Comparison of ENCODE assay signal across 8 mouse cellular contexts in the genomic region with DNA sequence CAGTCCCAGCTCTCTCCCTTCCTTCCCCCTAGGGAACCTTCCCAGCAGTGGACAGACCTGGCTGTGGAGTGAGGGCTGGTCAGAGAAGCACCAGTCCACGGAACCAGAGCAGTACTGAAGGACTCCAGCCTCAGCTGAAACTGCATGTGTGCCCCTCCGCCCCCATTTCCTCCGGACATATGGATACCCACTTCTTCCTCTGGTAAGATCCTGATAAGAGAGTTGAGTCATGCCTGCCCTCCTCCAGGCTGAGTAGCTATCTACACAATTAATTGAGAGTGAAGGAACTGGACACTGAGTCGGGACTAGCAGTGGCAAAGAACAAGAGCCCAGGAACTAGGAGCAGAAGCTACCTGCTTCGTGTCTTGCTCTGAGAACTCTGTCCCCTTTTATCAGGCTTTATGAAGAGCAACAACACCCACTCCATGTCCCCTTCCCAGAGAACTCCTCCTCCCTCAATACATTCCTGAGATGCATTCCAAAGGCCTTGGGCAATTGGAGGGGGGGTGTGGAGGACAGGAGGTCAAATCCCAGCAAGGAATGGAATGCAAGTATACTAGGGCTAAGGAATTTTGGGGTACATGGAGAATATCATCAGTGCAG. TPM values are rescaled to one million over a fixed set of nuclear protein-coding genes. Genes with fewer than 3 reads are reported as not detected.
A peak's percentile ranks its signal among the peaks of the same experiment; 100 is the strongest.
DNase-seq lines count a peak whose midpoint lies in the region; ATAC-seq and TF ChIP-seq lines count a peak whose summit lies in the region.

No protein-coding gene starts in this region.

- H3K27me3 ChIP-seq in forebrain, embryonic 12.5 days: no peaks in the 10 kb centered on the region
- no peaks in the 10 kb centered on the region for H3K27me3 ChIP-seq in forebrain, embryonic 15.5 days
- no peaks in the 10 kb centered on the region for H3K27me3 ChIP-seq in Patski
- H3K27me3 ChIP-seq in hindbrain, embryonic 11.5 days (ENCODE audit: control insufficient read depth, insufficient read depth, low read length): no peaks in the 10 kb centered on the region
- no peaks in the 10 kb centered on the region for H3K27me3 ChIP-seq in liver, embryonic 11.5 days (replicated peaks; ENCODE audit: control insufficient read depth, insufficient read depth, low read length)
- H3K27me3 ChIP-seq in stomach, postnatal 0 days (ENCODE audit: control insufficient read depth, insufficient read depth, low read length): no peaks in the 10 kb centered on the region

- POLR2A ChIA-PET in Patski (lab: Charles Lee): no interaction called here

- peaks cover 41% of the 10 kb centered on the region for H3K36me3 ChIP-seq in forebrain, embryonic 12.5 days (replicated peaks)
- peaks cover 34% of the 10 kb centered on the region for H3K36me3 ChIP-seq in forebrain, embryonic 15.5 days
- H3K36me3 ChIP-seq in hindbrain, embryonic 11.5 days (ENCODE audit: control insufficient read depth, insufficient read depth, low read length): peaks cover 11% of the 10 kb centered on the region
- H3K36me3 ChIP-seq in liver, embryonic 11.5 days (ENCODE audit: control insufficient read depth, insufficient read depth, low read length): peaks cover 38% of the 10 kb centered on the region
- H3K36me3 ChIP-seq in stomach, postnatal 0 days (ENCODE audit: control insufficient read depth, insufficient read depth, low read length): peaks cover 26% of the 10 kb centered on the region

- no peak for ATAC-seq in forebrain, embryonic 12.5 days (ENCODE audit: low FRiP score)
- ATAC-seq in forebrain, embryonic 15.5 days (replicated peaks): no peak
- ATAC-seq in Patski: peak; percentile 6
- ATAC-seq in hindbrain, embryonic 11.5 days (ENCODE audit: low FRiP score): no peak
- ATAC-seq in liver, embryonic 11.5 days (replicated peaks; ENCODE audit: low FRiP score): no peak; the same call in 1 of the 2 replicates
- no peak; the same call in 1 of the 2 replicates for ATAC-seq in stomach, postnatal 0 days (ENCODE audit: low FRiP score, low TSS enrichment)

- H3K4me1 ChIP-seq in forebrain, embryonic 12.5 days: peaks cover 46% of the 10 kb centered on the region
- H3K4me1 ChIP-seq in forebrain, embryonic 15.5 days: peaks cover 41% of the 10 kb centered on the region
- H3K4me1 ChIP-seq in hindbrain, embryonic 11.5 days (replicated peaks; ENCODE audit: control insufficient read depth, insufficient read depth, low read length): peaks cover 22% of the 10 kb centered on the region
- peaks cover 44% of the 10 kb centered on the region for H3K4me1 ChIP-seq in liver, embryonic 11.5 days (replicated peaks; ENCODE audit: control insufficient read depth, insufficient read depth, low read length)
- peaks cover 14% of the 10 kb centered on the region; the same call in 1 of the 2 replicates for H3K4me1 ChIP-seq in stomach, postnatal 0 days (replicated peaks; ENCODE audit: control insufficient read depth, insufficient read depth)

- H3K9ac ChIP-seq in forebrain, embryonic 12.5 days: peak overlapping the region; percentile 33; the same call in 1 of the 2 replicates
- no peak overlapping the region for H3K9ac ChIP-seq in forebrain, embryonic 15.5 days (replicated peaks)
- H3K9ac ChIP-seq in hindbrain, embryonic 11.5 days (ENCODE audit: low read depth, low read length): 0 out of 2 replicates have a peak overlapping the region, but pooled peaks have one; percentile 4
- peak overlapping the region; percentile 72 for H3K9ac ChIP-seq in liver, embryonic 11.5 days (ENCODE audit: low read depth, low read length)
- H3K9ac ChIP-seq in stomach, postnatal 0 days (ENCODE audit: low read length): peak overlapping the region; percentile 43; the same call in 1 of the 2 replicates

- no peak for TF ChIP-seq EP300 in stomach, postnatal 0 days (optimal IDR thresholded peaks at IDR 0.05)

- peak overlapping the region; percentile 36 for H3K27ac ChIP-seq in forebrain, embryonic 12.5 days
- no peak overlapping the region for H3K27ac ChIP-seq in forebrain, embryonic 15.5 days (replicated peaks)
- H3K27ac ChIP-seq in hindbrain, embryonic 11.5 days (ENCODE audit: low read depth, low read length): 0 out of 2 replicates have a peak overlapping the region, but pooled peaks have one; percentile 53
- peak overlapping the region; percentile 99 for H3K27ac ChIP-seq in liver, embryonic 11.5 days (ENCODE audit: low read depth, low read length)
- H3K27ac ChIP-seq in stomach, postnatal 0 days (replicated peaks): peak overlapping the region; percentile 100

- DNase-seq in Patski (ENCODE audit: low read depth, low spot score): peak; percentile 51
- DNase-seq in hindbrain, embryonic 11.5 days (ENCODE audit: low spot score): no peak
- DNase-seq in liver, embryonic 11.5 days (ENCODE audit: low spot score): peak; percentile 49
- DNase-seq in stomach, postnatal 0 days (ENCODE audit: low spot score): no peak
- DNase-seq in adipocyte (ENCODE audit: low spot score): no peak
- DNase-seq in thymus, postnatal 14 days: no peak

- H3K4me2 ChIP-seq in forebrain, embryonic 12.5 days: peak overlapping the region; percentile 22; the same call in 1 of the 2 replicates
- H3K4me2 ChIP-seq in forebrain, embryonic 15.5 days (replicated peaks): no peak overlapping the region
- H3K4me2 ChIP-seq in hindbrain, embryonic 11.5 days (replicated peaks; ENCODE audit: low read depth, low read length): peak overlapping the region; percentile 27
- H3K4me2 ChIP-seq in liver, embryonic 11.5 days: peak overlapping the region; percentile 97
- H3K4me2 ChIP-seq in stomach, postnatal 0 days (replicated peaks; ENCODE audit: low read depth): peak overlapping the region; percentile 60

- no peak overlapping the region for H3K4me3 ChIP-seq in forebrain, embryonic 12.5 days (replicated peaks)
- no peak overlapping the region for H3K4me3 ChIP-seq in forebrain, embryonic 15.5 days
- no peak overlapping the region for H3K4me3 ChIP-seq in hindbrain, embryonic 11.5 days (ENCODE audit: low read depth, low read length)
- H3K4me3 ChIP-seq in liver, embryonic 11.5 days (ENCODE audit: low read depth, low read length): peak overlapping the region; percentile 82
- peak overlapping the region; percentile 8 for H3K4me3 ChIP-seq in stomach, postnatal 0 days (ENCODE audit: low read depth, low read length)

- no peaks in the 10 kb centered on the region for H3K9me3 ChIP-seq in forebrain, embryonic 12.5 days
- H3K9me3 ChIP-seq in forebrain, embryonic 15.5 days: no peaks in the 10 kb centered on the region
- H3K9me3 ChIP-seq in hindbrain, embryonic 11.5 days (ENCODE audit: control insufficient read depth, low read length): no peaks in the 10 kb centered on the region
- H3K9me3 ChIP-seq in liver, embryonic 11.5 days (ENCODE audit: control insufficient read depth, low read length): no peaks in the 10 kb centered on the region
- H3K9me3 ChIP-seq in stomach, postnatal 0 days (ENCODE audit: control insufficient read depth, low read length): no peaks in the 10 kb centered on the region

- CTCF ChIA-PET in Patski (lab: Charles Lee): interaction anchor here (1.0 to 2.7 kb wide), 5 partner anchors 11 to 30 kb away, joined by 3 to 12 read pairs (median 3); no protein-coding TSS in a partner anchor

- in situ Hi-C loops in Patski (cut with MboI; ENCODE audit: low pct_unique_long_range_greater_than_20kb): no loop called here

- no peak for TF ChIP-seq CTCF in Patski (IDR thresholded peaks at IDR 0.05)
- no peak for TF ChIP-seq CTCF in stomach, postnatal 0 days (IDR thresholded peaks at IDR 0.05; ENCODE audit: low read depth)

- 59% methylated on average over 5 of the region's 5 CpGs for WGBS in forebrain, embryonic 12.5 days
- 62% methylated on average over 5 of the region's 5 CpGs for WGBS in forebrain, embryonic 15.5 days
- 45% methylated on average over 5 of the region's 5 CpGs for WGBS in hindbrain, embryonic 11.5 days
- WGBS in liver, embryonic 11.5 days: 12% methylated on average over 5 of the region's 5 CpGs
- 24% methylated on average over 5 of the region's 5 CpGs for WGBS in stomach, postnatal 0 days

RNA-seq across cellular contexts. Expression of gene Creb3, which starts 4.0 kb away (rescaled TPM):
- 45.3 and 46.2 TPM in 2 replicates for polyA plus RNA-seq in forebrain, embryonic 12.5 days (2016; fragmentation: Nextera tagmentation; extraction: Ambion mirVana)
- polyA plus RNA-seq in forebrain, embryonic 15.5 days (2015; fragmentation: Nextera tagmentation; extraction: Ambion mirVana): 77.7 and 78.8 TPM in 2 replicates
- polyA plus RNA-seq in Patski (2021): 74.6 TPM
- 60.3 and 64.7 TPM in 2 replicates for polyA plus RNA-seq in hindbrain, embryonic 11.5 days (2014; fragmentation: Nextera tagmentation; extraction: Ambion mirVana)
- 29.6 and 31.3 TPM in 2 replicates for polyA plus RNA-seq in liver, embryonic 11.5 days (2014; fragmentation: Nextera tagmentation; extraction: Ambion mirVana)
- polyA plus RNA-seq in stomach, postnatal 0 days (2015; fragmentation: Nextera tagmentation; extraction: Ambion mirVana): 85.6 and 89.2 TPM in 2 replicates

RNA-seq across cellular contexts. Expression of gene Tln1, which starts 4.4 kb away (rescaled TPM):
- 54.5 and 55.9 TPM in 2 replicates for polyA plus RNA-seq in forebrain, embryonic 12.5 days (2016; fragmentation: Nextera tagmentation; extraction: Ambion mirVana)
- polyA plus RNA-seq in forebrain, embryonic 15.5 days (2015; fragmentation: Nextera tagmentation; extraction: Ambion mirVana): 53.2 and 54.2 TPM in 2 replicates
- polyA plus RNA-seq in Patski (2021): 112 TPM
- polyA plus RNA-seq in hindbrain, embryonic 11.5 days (2014; fragmentation: Nextera tagmentation; extraction: Ambion mirVana): 49.7 and 60.4 TPM in 2 replicates
- polyA plus RNA-seq in liver, embryonic 11.5 days (2014; fragmentation: Nextera tagmentation; extraction: Ambion mirVana): 66.4 and 68.4 TPM in 2 replicates
- 42.7 and 60.3 TPM in 2 replicates for polyA plus RNA-seq in stomach, postnatal 0 days (2015; fragmentation: Nextera tagmentation; extraction: Ambion mirVana)

RNA-seq across cellular contexts. Expression of gene Rgp1, which starts 20.4 kb away (rescaled TPM):
- polyA plus RNA-seq in forebrain, embryonic 12.5 days (2016; fragmentation: Nextera tagmentation; extraction: Ambion mirVana): 29.9 and 30.9 TPM in 2 replicates
- 21.5 and 28.2 TPM in 2 replicates for polyA plus RNA-seq in forebrain, embryonic 15.5 days (2015; fragmentation: Nextera tagmentation; extraction: Ambion mirVana)
- 25.3 TPM for polyA plus RNA-seq in Patski (2021)
- polyA plus RNA-seq in hindbrain, embryonic 11.5 days (2014; fragmentation: Nextera tagmentation; extraction: Ambion mirVana): 26.5 and 41.1 TPM in 2 replicates
- polyA plus RNA-seq in liver, embryonic 11.5 days (2014; fragmentation: Nextera tagmentation; extraction: Ambion mirVana): 18.4 and 22.9 TPM in 2 replicates
- 11.7 and 13.0 TPM in 2 replicates for polyA plus RNA-seq in stomach, postnatal 0 days (2015; fragmentation: Nextera tagmentation; extraction: Ambion mirVana)

RNA-seq across cellular contexts. Expression of gene Gba2, which starts 20.5 kb away (rescaled TPM):
- 43.7 and 48.2 TPM in 2 replicates for polyA plus RNA-seq in forebrain, embryonic 12.5 days (2016; fragmentation: Nextera tagmentation; extraction: Ambion mirVana)
- 59.1 and 61.0 TPM in 2 replicates for polyA plus RNA-seq in forebrain, embryonic 15.5 days (2015; fragmentation: Nextera tagmentation; extraction: Ambion mirVana)
- 12.5 TPM for polyA plus RNA-seq in Patski (2021)
- polyA plus RNA-seq in hindbrain, embryonic 11.5 days (2014; fragmentation: Nextera tagmentation; extraction: Ambion mirVana): 25.4 and 27.4 TPM in 2 replicates
- 18.8 and 20.3 TPM in 2 replicates for polyA plus RNA-seq in liver, embryonic 11.5 days (2014; fragmentation: Nextera tagmentation; extraction: Ambion mirVana)
- 25.0 and 26.1 TPM in 2 replicates for polyA plus RNA-seq in stomach, postnatal 0 days (2015; fragmentation: Nextera tagmentation; extraction: Ambion mirVana)

RNA-seq across cellular contexts. Expression of gene Msmp, which starts 26.2 kb away (rescaled TPM):
- polyA plus RNA-seq in forebrain, embryonic 12.5 days (2016; fragmentation: Nextera tagmentation; extraction: Ambion mirVana): 0.89 and 3.5 TPM in 2 replicates
- polyA plus RNA-seq in forebrain, embryonic 15.5 days (2015; fragmentation: Nextera tagmentation; extraction: Ambion mirVana): 0.56 and 0.81 TPM in 2 replicates
- polyA plus RNA-seq in Patski (2021): not detected
- 0.56 and 1.1 TPM in 2 replicates for polyA plus RNA-seq in hindbrain, embryonic 11.5 days (2014; fragmentation: Nextera tagmentation; extraction: Ambion mirVana)
- polyA plus RNA-seq in liver, embryonic 11.5 days (2014; fragmentation: Nextera tagmentation; extraction: Ambion mirVana): 0.75 and 2.2 TPM in 2 replicates
- polyA plus RNA-seq in stomach, postnatal 0 days (2015; fragmentation: Nextera tagmentation; extraction: Ambion mirVana): 0.25 and 0.34 TPM in 2 replicates

Comparison
In these comparisons a context has a peak if more than half of its experiments do, and no peak if none do; other contexts are left out.
1. H3K4me3 ChIP-seq: peak in liver, embryonic 11.5 days (single experiment) and stomach, postnatal 0 days (single experiment); none in forebrain, embryonic 12.5 days (single experiment), forebrain, embryonic 15.5 days (single experiment) and hindbrain, embryonic 11.5 days (single experiment).
2. DNase-seq: peak in Patski (single experiment) and liver, embryonic 11.5 days (single experiment); none in hindbrain, embryonic 11.5 days (single experiment), stomach, postnatal 0 days (single experiment), adipocyte (single experiment) and thymus, postnatal 14 days (single experiment).